Mouse (Mus musculus) left cerebral cortex, postnatal 36 days (tissue): ENCODE data around the gene Trabd2b. TPM values are rescaled to one million over a fixed set of nuclear protein-coding genes. Genes with fewer than 3 reads are reported as not detected.

Experiments used
- DNase-seq, 2 experiments: peaks; one replicate each; pipeline ENCODE4 v3.0.0; 2021 to 2022; ENCODE audit warnings: low spot score in 2 of 2, mixed read lengths in 1 of 2
- intact Hi-C: fragments of 180-260 bp; cut with DNase I; formaldehyde crosslinking; loops from one replicate; pipeline ENCODE4 v1.15.1; 2025
- total RNA-seq, 2 experiments: library from RNA; stranded (reverse); gene quantifications; 2 replicates each; pipeline ENCODE4 v1.2.3; 2021

The Trabd2b gene
- total RNA-seq, 2 experiments from 2014 or later = 4.4 to 4.9 TPM

GRCm38 (mm10) chr4:114388306-114388705 is 18.2 kb upstream of the Trabd2b start:
- no peak for DNase-seq
- intact Hi-C loops = no loop called here

GRCm38 (mm10) chr4:114389653-114390052 is 16.9 kb upstream of the Trabd2b start:
- intact Hi-C loops = no loop called here
- DNase-seq = no peak

GRCm38 (mm10) chr4:114397625-114398024 is 8.9 kb upstream of the Trabd2b start:
- DNase-seq = no peak
- intact Hi-C loops = no loop called here

- DNase-seq = no peak
- intact Hi-C loops = loop anchor here (5.0 to 10.0 kb wide), 2 partner anchors 53 to 235 kb away; no protein-coding TSS in a partner anchor
Observed at GRCm38 (mm10) chr4:114399821-114400220, 6.7 kb upstream of the Trabd2b start.

- no peak for DNase-seq
- intact Hi-C loops = loop anchor here (5.0 to 10.0 kb wide), 2 partner anchors 55 to 233 kb away; no protein-coding TSS in a partner anchor
Observed at GRCm38 (mm10) chr4:114401993-114402731, 4.4 kb upstream of the Trabd2b start.

DNA sequence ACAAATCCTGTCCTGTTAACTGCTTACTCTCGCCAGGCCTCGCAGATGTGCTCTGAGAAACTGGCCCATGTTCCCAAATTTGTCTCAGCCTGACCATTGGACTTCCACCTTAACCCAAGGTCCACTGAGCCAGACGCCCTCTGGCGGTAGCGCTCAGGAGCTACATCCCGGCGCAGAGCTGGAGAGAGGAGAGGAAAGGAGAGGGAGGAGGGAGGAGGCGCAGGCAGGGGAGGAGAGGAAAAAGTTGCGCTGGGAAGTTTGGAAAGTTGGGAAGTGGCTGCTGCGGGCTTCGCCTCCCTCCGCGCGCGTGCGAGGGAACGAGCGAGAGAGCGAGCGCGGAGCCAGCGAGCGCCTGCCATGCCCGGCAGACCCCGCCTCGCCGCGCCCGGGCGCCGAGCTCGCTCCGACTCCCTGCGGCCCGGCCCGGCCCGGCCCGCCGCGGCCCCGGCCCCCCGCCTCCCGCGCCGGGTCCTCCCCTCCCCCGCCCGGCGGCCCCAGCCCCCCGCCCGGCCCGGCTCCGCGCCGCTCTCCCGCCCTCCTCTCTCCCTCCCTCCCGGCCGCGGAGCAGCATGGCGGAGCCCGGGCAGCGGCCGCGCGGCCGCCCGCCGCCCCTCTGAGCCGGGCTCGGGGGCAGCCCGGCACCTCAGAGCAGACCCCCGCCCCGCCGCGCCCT is 706 bp upstream of the Trabd2b start:
- intact Hi-C loops = loop anchor here (5.0 to 10.0 kb wide), 2 partner anchors 36 to 229 kb away; no protein-coding TSS in a partner anchor
- DNase-seq = peak; percentile 86 to 88

DNA sequence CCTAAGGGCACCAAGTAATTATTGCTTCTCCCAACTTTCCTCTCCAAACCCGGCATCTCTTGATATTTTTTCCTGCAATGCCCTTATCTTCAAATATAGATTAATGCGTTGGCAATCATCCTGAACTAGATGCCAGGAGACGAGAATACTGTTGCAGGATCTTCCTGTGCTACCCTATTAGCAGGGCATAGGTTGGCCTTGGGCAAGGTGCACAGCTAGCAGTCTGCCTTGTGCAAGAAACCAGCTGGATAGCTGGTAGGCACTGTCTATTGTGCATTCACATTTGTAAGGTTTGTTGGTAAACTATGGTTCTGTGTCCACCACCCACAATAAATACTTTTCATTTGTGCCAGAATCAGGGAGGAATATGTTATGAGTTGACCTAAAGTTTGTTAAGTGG is 992 bp downstream of the Trabd2b start:
- intact Hi-C loops = loop anchor here (5.0 to 10.0 kb wide), 2 partner anchors 35 to 227 kb away; no protein-coding TSS in a partner anchor
- DNase-seq = no peak

DNA sequence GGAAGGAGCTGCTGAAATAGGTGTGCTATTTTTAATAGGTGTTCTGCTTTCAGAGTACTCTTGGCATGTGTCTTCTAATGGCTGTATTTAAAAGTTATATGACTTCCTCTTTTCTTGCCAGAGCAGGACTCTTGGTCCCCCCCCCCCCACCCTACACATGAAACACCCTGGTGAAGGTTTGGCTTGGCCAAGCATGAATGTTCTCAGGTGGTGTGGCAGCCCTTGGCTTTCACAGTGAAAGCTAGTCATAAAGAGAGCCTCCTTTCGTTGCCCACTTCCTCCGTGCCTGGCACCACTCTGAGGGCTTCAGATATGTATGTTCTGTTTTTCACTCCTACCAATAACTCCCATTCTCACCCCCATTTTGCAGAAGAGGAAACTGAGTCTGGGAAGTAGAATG is 1.8 kb downstream of the Trabd2b start:
- intact Hi-C loops = loop anchor here (5.0 to 10.0 kb wide), 2 partner anchors 34 to 227 kb away; no protein-coding TSS in a partner anchor

GRCm38 (mm10) chr4:114408890-114409480 is 2.5 kb downstream of the Trabd2b start:
- intact Hi-C loops = loop anchor here (5.0 to 10.0 kb wide), 2 partner anchors 33 to 226 kb away; no protein-coding TSS in a partner anchor
- no peak for DNase-seq

More for the DNA sequence above, 1.8 kb downstream of the Trabd2b start:
- no peak for DNase-seq

DNA sequence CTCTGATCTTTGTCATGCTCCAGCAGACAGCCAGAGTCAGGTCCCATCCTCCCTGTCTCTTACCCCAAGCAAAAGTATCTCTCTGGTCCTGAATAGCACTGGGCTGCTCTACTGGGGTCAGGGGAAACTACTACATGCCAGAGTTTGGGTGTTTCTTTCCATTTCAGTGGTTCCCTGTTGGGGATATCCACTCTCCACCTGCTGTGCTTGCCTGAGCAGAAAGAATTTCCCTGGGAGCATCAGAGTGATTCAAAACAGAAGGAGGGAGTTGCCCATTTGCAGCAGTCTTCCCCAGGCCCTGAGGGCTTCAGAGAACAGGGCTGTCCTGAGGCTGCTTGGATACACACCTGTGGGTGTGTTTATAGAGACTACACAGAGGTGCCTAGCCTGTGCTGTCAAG is 3.0 kb downstream of the Trabd2b start:
- intact Hi-C loops = loop anchor here (5.0 to 10.0 kb wide), 2 partner anchors 33 to 225 kb away; no protein-coding TSS in a partner anchor
- no peak for DNase-seq

- intact Hi-C loops = no loop called here
- no peak for DNase-seq
Observed at GRCm38 (mm10) chr4:114410026-114410425, 3.5 kb downstream of the Trabd2b start.

DNA sequence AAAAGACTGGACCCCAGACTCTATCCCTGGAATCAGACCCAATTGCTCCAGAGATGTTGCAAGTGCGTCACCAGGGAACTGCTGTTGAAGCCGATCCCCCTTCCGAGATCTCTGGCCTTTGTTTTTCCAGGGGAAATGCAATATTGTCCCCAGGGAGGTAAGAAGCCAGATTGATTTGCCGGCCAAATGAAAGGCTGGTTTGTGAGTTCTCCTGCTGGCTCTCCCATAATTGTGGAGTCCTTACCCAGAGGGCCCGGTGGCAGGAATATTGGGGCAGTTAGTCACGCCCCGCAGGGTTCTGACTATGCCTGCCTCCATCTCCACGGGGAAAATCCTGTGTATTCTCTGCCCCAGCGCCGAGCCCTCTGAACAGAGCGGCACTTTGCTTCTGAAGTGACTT is 3.9 kb downstream of the Trabd2b start:
- no peak for DNase-seq
- intact Hi-C loops = no loop called here

DNA sequence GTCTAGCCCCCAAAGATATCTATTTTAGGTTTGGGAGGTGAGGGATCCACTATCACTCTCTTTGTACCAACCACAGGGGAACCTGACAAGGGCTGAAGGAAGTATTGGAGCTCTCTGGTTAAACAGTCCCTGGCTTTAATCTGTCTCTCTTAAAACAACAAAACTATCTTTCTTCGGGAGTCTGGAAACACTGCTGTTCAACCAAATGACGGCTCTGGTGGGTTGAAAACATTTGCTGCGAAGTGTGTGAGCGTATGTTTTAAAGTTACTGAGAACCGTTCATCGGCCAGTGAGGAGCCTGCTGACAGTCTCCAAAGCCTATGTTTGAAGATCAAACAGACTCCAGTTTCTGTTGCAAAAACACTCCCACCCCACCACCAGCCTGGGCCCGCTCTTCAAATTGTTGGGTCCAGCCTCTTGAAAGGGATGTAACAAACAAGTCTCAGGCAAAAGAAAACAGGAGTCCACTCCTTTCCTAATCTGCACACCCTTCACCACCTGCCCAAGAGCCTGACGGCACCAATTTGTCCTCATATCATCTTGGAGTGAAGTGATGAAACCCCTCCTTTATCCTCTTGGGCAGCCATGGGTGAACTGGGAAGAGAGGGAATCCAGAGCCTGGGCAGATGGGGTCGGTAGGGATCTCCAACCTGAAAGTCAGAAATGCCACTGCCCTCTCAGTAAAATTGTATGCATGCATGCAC is 4.6 kb downstream of the Trabd2b start:
- intact Hi-C loops = no loop called here
- DNase-seq = no peak

DNA sequence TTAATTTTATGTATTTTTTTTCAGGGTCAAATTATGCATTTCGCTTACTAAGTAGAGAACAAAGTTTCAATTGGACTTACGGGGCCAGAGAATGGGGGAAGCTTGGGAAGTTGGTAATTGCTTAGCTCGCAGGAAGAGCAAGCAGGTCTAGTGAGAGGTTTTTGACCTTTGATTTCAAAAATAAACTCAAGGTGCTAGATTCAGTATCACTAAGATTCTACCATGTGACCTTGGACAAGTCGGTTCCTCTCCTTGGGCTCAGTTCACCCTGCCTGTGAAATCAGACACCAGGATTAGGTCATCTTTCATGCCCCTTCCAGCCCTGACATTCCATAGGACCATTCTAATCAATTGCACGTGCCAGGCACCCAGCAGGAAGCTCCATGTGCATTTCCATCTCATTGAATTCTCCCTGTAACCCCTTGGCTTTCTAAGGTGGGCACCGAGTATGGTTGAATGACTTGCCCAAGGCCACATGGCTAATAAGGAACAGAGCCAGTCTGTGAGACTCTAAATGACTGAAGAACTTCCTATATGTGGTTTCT is 5.4 kb downstream of the Trabd2b start:
- intact Hi-C loops = no loop called here
- DNase-seq = no peak

GRCm38 (mm10) chr4:114415925-114416645 is 9.6 kb downstream of the Trabd2b start:
- peak; percentile 66 for DNase-seq
- intact Hi-C loops = no loop called here

- intact Hi-C loops = no loop called here
- DNase-seq = no peak
Observed at GRCm38 (mm10) chr4:114420154-114420553, 13.6 kb downstream of the Trabd2b start.

DNA sequence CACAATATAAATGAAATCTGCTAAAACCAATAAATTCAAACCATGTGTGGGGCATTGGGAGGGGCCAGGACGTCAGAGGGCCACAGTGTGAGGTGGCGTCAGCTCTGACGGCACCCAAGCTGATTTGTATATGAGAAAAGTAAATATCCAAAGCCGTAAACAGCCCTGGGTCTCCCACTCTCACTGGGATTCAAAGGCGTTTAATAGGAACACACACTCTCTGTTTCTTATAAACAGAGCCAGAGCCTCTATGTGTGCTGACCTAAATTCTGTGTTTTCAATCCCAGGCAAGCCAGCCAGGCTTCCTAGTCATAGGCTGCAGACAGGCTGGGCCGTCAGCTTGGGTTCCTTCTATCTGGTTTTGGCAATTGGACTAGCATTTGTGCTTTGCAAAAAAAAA is 16.6 kb downstream of the Trabd2b start:
- DNase-seq = no peak
- intact Hi-C loops = no loop called here

- intact Hi-C loops = no loop called here
- DNase-seq = no peak
Observed at GRCm38 (mm10) chr4:114425808-114426207, 19.3 kb downstream of the Trabd2b start.

DNA sequence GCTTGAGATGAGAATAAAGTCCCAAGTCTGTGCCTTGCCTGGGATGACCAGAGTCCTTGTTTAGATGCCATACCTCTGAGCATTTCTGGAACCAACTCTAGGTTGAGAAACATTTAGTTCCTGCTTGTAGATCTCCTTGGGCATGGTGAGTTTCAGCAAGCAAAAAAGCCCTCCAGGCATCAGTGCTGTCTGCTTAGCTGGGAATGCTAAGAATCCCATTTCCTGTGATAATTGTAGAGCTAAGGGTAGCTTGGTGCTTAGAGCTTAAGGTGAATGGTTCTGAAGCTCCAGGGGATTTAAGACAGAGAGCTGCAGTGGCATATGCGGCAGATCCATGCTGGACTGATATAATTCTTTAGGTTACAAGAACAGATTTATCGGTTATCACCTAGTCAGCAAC is 26.2 kb downstream of the Trabd2b start:
- no peak for DNase-seq
- intact Hi-C loops = no loop called here
